Mouse (Mus musculus) embryonic fibroblast, embryonic 13.5 days (primary cell): Measurements from ENCODE around the gene Slc24a4. TPM values are rescaled to one million over a fixed set of nuclear protein-coding genes. Genes with fewer than 3 reads are reported as not detected.

ENCODE experiments used
- H3K27ac ChIP-seq: 2 replicates; pipeline ENCODE4 v1.5.1; 2012; ENCODE audit warnings: low read length, control low read depth, inconsistent platforms; ENCODE audit not compliant: insufficient read depth
- H3K4me1 ChIP-seq: 2 replicates; pipeline ENCODE4 v1.6.1; 2011; ENCODE audit warnings: low read length; ENCODE audit not compliant: control insufficient read depth, insufficient read depth
- H3K4me3 ChIP-seq: 2 replicates; pipeline ENCODE4 v1.5.1; 2011; ENCODE audit warnings: mild to moderate bottlenecking, control low read depth, low read length; ENCODE audit not compliant: insufficient read depth
- CTCF ChIP-seq: IDR thresholded peaks from 2 replicates; pipeline ENCODE4 v1.5.1; 2011; ENCODE audit warnings: mild to moderate bottlenecking, control low read depth, low read length, moderate library complexity, borderline replicate concordance; ENCODE audit not compliant: insufficient read depth
- POLR2A ChIP-seq: IDR thresholded peaks from 2 replicates; pipeline ENCODE4 v1.6.1; 2011; ENCODE audit warnings: low read depth, mild to moderate bottlenecking, control low read depth, low read length, moderate library complexity
- polyA plus RNA-seq: library from polyadenylated mRNA; stranded (reverse); fragments of >200 nt; gene quantifications from 2 replicates; pipeline ENCODE4 v1.2.4, GENCODE M21; 2011; ENCODE audit warnings: low read depth; ENCODE audit not compliant: missing spikeins, insufficient read length

Slc24a4 gene
- polyA plus RNA-seq, 1 experiment = not detected

GRCm38 (mm10) chr12:102242076-102242722, 113.7 kb downstream of the Slc24a4 start:
- TF ChIP-seq POLR2A (no peak), CTCF (no peak)
- Histone ChIP-seq H3K27ac (no peak overlapping the region), H3K4me1 (no peaks in the 10 kb centered on the region), H3K4me3 (no peak overlapping the region)

DNA sequence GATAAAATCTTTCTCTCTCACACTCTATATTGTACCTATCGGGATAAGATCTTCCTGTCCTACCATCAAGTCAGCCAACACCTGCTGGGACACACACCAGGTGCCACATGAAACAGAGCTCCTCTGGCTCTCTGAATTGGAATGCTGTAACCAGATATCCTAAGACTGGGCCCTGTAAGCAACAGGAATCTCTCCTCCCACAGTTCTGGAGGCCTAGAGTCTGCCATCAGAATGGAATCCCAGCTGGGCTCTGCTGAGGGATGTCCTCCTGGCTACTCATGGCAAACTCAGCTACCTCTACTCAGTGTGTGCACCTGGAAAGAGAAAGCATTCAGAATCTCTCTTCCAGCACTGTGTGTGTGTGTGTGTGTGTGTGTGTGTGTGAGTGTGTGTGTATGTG, 115.4 kb downstream of the Slc24a4 start:
- TF ChIP-seq POLR2A (no peak), CTCF (no peak)
- H3K27ac ChIP-seq = no peak overlapping the region
- no peaks in the 10 kb centered on the region for H3K4me1 ChIP-seq

GRCm38 (mm10) chr12:102246226-102246625, 117.7 kb downstream of the Slc24a4 start:
- TF ChIP-seq CTCF (no peak), POLR2A (no peak)
- peaks cover under 1% of the 10 kb centered on the region; the same call in 1 of the 2 replicates for H3K4me1 ChIP-seq
- H3K4me3 ChIP-seq = no peak overlapping the region

More for the DNA sequence above, 115.4 kb downstream of the Slc24a4 start:
- no peak overlapping the region for H3K4me3 ChIP-seq

DNA sequence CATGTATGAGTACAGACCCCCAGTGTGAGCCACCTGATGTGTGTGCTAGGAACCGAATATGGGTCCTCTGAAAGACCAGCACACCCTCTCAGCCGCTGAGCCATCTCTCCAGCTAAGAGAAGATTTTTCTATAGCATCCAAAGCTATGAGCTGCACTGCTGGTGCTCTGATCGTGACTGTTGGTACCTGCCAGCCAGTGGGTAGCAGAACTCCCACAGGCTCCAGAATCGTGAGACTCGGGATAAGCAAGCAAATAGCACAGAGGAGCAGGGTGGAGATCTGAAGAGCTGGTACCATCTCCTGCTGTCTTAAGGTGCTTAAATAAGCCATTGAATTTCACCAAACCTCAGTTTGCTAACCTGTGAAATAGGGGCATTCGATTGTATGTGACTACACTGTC, 119.6 kb downstream of the Slc24a4 start:
- peaks cover 7% of the 10 kb centered on the region; the same call in 1 of the 2 replicates for H3K4me1 ChIP-seq
- H3K27ac ChIP-seq = no peak overlapping the region
- no peak for TF ChIP-seq POLR2A
- no peak for TF ChIP-seq CTCF
- no peak overlapping the region for H3K4me3 ChIP-seq

More at GRCm38 (mm10) chr12:102246226-102246625, 117.7 kb downstream of the Slc24a4 start:
- H3K27ac ChIP-seq = no peak overlapping the region

- no peak overlapping the region for H3K27ac ChIP-seq
- TF ChIP-seq POLR2A = no peak
- TF ChIP-seq CTCF = no peak
- peaks cover 7% of the 10 kb centered on the region; the same call in 1 of the 2 replicates for H3K4me1 ChIP-seq
- no peak overlapping the region for H3K4me3 ChIP-seq
Measured at GRCm38 (mm10) chr12:102250316-102250715, 121.8 kb downstream of the Slc24a4 start.

DNA sequence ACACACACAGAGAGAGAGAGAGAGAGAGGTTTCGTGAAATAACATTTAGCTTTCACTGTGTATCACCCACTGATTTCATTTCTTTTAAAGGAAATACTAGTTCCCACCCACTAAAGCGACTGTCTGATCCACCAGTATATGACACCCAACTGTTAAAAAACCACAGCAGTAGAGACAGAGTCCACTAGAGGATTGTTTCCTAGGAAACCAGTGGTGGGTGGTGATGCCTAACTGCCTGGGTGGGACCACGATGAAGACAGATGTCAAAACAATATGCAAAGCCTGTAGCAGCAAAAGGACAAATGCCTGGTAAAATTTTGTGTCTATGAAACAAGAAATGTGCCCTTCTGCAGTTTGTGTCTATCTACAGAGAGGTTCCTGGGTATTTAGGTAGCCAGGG, 122.5 kb downstream of the Slc24a4 start:
- peaks cover 7% of the 10 kb centered on the region; the same call in 1 of the 2 replicates for H3K4me1 ChIP-seq
- no peak overlapping the region for H3K4me3 ChIP-seq
- H3K27ac ChIP-seq = no peak overlapping the region
- TF ChIP-seq POLR2A = no peak
- no peak for TF ChIP-seq CTCF

DNA sequence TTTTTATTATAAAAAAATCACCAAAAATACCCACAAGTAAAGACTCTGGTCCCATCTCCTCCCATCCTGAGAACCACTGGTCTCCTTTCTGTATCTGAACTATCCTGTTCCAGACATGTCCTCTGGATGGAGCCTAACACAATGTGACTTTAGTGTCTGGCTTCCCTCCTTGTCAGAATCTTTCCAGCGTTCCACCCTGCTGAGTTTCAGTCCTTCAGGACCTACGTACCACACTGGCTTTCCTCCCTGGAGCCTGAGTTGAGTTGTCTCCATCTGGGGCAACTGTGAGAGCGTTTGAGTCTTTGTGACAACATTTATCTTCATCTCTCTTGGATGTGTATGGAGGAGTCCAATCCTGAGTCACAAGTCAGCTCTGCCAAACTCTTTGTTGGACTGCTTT, 123.5 kb downstream of the Slc24a4 start:
- Histone ChIP-seq H3K27ac (no peak overlapping the region), H3K4me3 (no peak overlapping the region), H3K4me1 (peaks cover 7% of the 10 kb centered on the region; the same call in 1 of the 2 replicates)
- TF ChIP-seq CTCF (no peak), POLR2A (no peak)

DNA sequence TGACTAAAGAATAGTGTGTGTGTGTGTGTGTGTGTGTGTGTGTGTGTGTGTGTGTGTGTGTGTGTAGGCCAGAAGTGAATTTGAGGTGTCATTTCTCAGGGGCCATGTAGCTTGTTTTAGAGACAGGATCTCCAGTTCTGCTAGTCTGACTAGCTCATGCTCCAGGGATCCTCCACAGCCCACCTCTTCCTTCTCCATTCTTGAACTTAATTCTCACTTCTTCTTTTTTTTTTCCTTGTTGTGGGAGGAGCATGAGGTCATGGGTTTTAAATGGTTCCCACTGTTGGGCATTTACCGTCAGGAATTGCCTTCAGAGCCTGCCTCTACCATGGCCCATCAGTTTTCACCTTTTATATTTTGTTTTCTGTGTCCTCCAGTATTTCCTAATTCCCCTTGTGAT, 124.0 kb downstream of the Slc24a4 start:
- no peak overlapping the region for H3K4me3 ChIP-seq
- peaks cover 7% of the 10 kb centered on the region; the same call in 1 of the 2 replicates for H3K4me1 ChIP-seq
- no peak overlapping the region for H3K27ac ChIP-seq
- TF ChIP-seq POLR2A (no peak), CTCF (no peak)

DNA sequence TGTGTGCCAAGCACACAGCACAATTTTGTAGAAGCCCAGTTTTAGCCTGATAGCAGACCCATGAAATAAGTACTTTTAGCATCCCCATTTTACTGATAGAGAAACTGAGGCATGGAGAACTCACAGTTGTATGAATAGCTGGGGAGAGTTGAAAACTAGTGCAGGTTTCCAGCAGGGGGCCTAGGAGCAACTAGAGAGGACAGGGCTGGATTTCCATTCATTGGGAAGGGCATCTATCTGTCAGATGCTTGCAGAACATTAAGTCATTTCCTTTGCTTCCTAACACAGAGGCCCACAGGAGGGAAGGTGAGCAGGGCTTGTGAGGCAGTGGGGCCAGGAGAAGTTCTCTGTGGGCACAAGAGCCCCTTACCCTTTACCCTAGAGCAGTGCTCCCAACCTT, 126.5 kb downstream of the Slc24a4 start:
- no peak overlapping the region for H3K4me3 ChIP-seq
- H3K4me1 ChIP-seq = peaks cover 7% of the 10 kb centered on the region; the same call in 1 of the 2 replicates
- no peak for TF ChIP-seq POLR2A
- no peak for TF ChIP-seq CTCF
- no peak overlapping the region for H3K27ac ChIP-seq

GRCm38 (mm10) chr12:102258522-102259112, 130.1 kb downstream of the Slc24a4 start:
- no peak overlapping the region for H3K27ac ChIP-seq
- TF ChIP-seq POLR2A = no peak
- TF ChIP-seq CTCF = no peak

More at GRCm38 (mm10) chr12:102258522-102259112, 130.1 kb downstream of the Slc24a4 start:
- Histone ChIP-seq H3K4me1 (peaks cover 12% of the 10 kb centered on the region; the same call in 1 of the 2 replicates), H3K4me3 (no peak overlapping the region)
